Mouse (Mus musculus): Measurements from ENCODE around the gene Pde6g.

Gene Pde6g

DNA sequence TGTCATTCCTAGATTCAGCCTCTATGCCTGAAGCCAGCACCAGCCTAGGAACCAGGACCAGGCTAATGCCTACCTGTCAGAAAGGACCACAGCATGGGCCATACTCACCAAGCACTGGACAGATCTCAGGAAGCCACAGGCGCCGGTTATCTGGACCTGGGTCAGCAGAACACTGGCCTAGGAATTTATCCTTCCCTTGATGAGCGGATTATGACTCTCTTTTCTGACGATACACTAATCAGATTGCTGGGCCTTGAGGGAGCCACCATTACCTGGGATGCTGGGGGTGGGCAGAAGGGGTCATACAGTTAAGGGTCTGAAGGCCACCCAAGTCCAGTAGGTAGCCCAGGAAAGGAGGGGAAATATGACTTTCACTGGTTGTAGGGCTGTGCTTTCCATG lies at the start of gene Pde6g:
Gene Pde6g, minus strand, starts transcription at position 195 of the 400 bp plus-strand sequence.
- no peak for DNase-seq (ENCODE audit: low spot score)

DNA sequence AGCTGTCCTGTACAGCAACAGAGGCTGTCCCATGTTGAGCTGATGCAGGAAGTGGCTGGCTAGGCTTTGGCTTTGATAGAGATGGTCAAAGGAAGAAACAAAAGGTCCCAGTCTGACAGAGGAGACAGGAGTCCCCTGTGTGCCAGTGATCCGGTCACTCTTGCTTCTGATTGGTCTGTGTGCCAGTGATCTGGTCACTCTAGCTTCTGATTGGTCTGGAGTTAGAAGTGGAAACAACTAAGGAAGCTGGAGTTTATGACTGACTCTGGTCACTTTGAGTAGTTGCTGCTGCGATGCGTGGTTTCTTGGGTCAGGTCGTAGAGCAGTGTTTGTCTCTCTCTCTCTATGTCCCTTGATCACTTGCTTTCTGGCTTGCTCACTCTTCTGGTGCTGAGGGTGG lies 48.4 kb upstream of the Pde6g start:
- DNase-seq (ENCODE audit: low spot score) = no peak

DNA sequence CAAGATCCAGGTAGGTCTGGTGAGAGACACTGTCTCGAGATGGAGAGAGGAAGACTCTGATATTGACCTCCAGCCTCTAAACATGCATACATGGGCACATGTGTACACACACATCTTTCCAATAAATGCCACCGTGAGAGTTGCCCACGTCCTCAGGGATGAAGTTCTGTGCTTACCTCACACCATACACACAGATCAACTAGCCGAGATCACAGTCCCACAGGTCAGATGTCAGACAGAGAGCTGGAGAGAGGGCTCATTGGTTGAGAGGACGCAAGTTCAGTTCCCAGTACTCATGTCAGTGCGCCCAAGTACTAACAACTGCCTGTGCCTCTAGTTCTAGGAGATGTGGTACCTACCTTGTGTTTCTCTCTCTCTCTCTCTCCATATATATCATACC lies 47.7 kb upstream of the Pde6g start:
- no peak for DNase-seq (ENCODE audit: low spot score)

DNA sequence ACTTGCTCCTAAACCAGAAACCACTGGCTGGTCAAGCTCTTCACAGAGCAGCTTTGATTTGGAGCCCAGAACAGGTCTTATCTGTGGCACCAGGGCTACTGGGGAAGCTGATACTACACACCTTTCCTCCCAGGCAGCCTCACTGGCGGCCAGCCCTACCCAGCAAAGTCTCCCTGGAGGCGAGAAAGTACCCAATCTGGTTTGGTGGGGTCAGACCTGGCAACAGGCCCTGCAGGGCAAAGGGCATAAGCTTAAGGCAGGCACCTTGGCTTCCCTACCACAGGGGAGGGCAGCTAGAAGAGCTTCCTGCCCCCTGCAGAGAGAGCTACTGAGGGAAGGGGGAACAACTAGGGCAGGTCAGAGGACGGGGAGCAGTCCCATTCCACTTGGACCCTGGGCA lies 47.1 kb upstream of the Pde6g start:
- no peak for DNase-seq (ENCODE audit: low spot score)

DNA sequence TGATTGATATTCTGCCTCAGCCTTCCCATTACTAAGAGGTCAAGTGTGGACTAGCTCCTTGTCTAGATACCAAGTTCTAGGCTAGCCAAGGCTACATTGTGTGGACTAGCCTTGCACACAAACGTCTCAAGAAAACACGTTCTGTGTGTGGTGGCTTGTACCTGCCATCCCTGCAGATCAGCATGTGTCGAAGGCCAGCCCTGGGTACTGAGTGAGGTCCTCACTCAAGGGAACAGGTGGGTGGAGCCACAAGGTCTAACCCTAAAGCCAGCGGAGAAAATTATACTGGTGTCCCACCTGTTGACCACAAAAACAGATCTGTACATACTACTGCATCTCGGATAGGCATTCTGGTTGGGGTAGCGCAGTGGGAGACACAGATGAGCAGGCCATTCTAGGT lies 46.6 kb upstream of the Pde6g start:
- DNase-seq (ENCODE audit: low spot score) = no peak

DNA sequence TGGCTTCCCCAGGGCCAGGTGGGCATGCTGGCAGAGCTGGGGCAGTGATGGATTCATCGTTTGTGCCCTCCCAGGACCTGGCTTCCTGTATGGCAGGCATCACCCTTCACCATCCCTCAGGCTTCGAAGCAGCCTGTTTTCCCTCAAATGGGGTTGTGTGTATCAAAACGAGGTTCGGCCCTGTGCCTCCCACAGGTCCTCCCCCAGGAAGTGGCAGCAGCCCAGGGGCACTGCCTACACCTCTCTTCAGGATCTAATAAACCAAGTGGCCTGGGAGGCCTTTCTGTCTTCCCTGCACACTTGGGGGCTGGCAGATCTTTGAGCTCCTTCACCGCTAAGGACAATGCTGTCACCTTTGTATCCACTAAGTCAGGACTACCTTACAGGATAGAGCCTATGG lies 45.6 kb upstream of the Pde6g start:
- DNase-seq (ENCODE audit: low spot score) = no peak

DNA sequence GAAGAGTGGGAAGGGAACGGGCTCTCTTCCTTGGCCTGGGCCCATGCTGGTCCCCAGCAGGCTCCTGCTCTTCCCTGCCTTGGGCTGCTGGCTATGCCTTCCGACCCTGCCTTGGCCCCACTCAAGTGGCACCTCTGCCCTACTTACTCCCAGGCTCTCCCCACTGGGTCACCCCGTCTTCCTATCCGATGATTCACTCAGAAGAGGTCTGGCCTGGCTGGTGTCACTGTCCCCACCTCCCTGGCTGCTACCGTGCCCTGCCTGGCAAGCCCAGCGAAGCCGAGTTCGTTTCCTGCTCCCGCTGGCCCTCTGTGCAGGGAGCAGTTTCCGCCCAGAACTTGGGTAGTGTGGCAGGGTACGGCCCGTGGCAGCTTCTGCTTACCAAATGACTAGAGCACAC lies 44.9 kb upstream of the Pde6g start:
- no peak for DNase-seq (ENCODE audit: low spot score)

DNA sequence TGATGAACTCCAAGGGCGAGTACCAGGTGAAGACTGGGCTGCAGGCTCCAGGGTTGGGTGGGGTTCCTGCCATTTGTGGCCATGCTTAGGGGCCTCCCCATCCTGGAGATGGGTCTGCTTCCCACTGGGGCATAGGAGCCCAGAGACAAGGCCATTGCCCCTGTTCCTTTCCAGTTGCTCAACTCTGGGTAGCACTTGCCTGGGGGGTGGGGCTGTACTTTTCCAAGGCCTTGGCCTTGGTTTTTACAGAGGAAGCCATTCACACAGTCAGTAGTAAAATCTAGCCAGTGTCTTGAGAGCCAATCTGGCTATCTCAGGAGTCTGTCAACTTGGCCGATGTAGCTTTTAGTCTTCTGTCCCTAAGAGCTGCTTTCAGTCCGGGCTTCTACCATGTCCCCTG lies 44.1 kb upstream of the Pde6g start:
- no peak for DNase-seq (ENCODE audit: low spot score)

DNA sequence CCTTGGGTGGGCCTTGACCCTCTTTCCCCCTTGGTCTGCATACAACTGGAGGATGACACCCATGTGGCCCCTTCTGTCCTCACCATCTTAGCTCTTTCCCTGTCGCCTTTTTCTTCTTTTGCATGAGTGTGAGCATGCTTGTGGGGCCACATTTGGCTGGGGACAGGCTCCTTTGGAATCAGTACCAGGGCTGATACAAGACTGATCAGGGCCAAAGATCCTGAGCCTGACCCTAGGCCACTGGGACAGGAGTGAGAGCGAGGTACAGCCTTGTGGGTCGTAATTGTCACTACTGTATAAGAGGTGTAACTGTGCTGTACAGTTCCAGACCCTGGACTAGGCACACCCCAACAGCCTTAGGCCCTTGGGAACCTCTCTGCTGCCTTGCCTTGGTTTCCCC lies 40.6 kb upstream of the Pde6g start:
- no peak for DNase-seq (ENCODE audit: low spot score)

DNA sequence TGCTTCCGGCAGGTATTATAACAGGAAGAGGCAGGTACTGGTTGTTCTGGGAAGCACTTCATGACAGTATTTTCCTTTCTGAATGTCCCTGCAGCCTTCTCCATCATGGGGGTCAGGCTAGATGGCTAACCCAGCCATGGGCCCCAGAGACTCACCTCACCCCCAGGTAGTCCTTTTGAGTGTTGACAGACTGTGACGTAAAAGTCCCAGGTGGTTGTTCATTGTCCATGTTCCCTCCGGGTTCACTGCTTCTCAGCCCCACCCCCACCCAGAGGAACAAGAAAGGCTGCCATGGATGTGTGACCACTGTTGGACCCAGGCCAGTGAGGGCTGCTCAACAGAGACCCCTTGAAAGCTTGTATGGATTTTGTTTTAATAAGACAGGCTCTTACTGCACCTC lies 40.1 kb upstream of the Pde6g start:
- DNase-seq (ENCODE audit: low spot score) = no peak

DNA sequence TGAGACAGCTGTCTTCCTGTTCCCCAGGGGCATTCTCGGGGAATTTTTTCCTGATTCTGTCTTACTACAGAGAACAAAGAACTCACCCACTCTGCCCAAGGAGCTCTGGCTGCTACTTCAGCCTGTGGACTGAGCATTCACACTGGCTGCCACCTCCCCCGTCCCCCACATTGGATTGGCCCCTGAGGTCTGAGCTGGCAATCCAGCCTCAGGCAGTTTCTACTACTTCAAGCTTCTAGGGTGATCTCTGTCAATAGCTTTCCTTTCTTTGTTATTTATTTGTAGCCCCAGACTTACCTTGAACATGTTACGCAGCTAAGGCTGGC lies 39.5 kb upstream of the Pde6g start:
- no peak for DNase-seq (ENCODE audit: low spot score)

DNA sequence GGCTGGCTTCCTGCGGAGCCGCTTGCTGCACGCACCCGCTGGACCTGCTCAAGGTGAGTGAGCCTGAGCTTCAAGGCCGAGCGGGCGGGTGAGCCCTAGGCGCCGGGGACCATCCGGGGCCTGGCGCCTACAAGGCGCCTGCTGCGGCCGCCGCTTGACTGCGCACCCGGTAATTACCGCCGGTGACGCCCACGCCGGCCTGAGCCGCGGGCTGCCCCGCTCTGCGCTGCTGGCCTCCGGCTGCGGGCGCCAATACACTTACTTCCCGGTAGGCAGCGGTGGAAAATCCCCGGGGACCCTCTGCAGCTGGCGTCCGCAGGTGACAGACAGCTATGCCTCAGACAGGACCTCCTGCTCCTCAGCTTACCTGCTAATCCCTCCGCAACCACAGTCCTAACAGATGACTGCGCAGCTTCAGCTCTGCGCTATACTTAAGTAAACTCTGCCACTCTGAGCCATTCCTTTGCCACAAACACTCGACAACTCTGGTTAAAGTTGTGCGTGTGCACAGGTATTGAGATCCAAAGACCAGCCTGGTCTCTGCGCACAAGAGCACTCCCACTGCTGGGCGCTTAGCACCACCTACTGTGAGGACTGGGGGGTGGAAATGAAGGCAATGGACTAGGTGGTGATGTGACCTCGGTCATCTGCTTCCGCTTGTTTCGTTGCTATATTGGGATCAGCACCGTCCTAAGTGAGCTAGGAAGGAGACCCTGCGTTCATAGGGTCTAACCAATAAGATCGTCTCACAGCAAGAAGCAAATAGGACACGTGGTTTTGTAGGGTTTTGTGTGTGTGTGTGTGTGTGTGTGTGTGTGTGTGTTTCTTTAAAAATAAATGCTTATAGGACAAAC lies 39.0 kb upstream of the Pde6g start:
- DNase-seq (ENCODE audit: low spot score) = no peak

DNA sequence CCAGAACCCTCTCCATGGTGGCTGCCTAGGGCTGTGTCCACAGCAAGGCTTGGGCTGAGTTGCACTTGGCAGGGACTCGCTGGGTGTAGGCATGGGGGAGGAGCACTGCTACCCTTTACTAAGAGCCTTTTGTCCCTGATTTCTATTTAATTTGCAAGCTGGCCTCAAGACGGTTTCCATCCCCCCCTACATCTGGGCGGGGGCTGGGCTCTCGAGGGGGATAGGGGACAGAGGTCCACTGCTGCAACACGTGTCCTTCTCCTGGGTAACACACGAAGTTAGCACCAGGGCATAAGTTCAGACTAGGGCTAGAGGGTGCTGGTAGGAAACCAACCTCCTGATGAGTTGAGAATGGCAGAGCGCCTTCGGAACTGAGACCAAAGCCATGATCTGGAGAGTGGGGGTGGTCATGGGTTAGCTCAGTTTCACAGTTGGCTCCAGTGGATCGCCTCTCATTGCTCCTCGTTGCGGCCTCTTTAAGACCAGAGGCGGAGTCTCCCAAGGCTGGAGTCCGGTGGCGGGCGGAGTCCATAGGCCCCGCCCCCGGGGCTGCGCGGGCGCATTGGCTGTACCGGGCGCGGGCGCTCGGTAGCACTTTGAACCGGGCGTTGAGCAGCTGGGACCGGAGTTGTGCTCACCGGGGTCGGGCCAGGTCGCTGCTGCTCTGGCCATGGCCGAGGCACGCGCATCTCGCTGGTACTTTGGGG lies 38.2 kb upstream of the Pde6g start, which contains the start of gene Slc25a10:
Gene Slc25a10, plus strand, starts transcription at position 524 of the 707 bp plus-strand sequence.
- peak; percentile 82 for DNase-seq (ENCODE audit: low spot score)

DNA sequence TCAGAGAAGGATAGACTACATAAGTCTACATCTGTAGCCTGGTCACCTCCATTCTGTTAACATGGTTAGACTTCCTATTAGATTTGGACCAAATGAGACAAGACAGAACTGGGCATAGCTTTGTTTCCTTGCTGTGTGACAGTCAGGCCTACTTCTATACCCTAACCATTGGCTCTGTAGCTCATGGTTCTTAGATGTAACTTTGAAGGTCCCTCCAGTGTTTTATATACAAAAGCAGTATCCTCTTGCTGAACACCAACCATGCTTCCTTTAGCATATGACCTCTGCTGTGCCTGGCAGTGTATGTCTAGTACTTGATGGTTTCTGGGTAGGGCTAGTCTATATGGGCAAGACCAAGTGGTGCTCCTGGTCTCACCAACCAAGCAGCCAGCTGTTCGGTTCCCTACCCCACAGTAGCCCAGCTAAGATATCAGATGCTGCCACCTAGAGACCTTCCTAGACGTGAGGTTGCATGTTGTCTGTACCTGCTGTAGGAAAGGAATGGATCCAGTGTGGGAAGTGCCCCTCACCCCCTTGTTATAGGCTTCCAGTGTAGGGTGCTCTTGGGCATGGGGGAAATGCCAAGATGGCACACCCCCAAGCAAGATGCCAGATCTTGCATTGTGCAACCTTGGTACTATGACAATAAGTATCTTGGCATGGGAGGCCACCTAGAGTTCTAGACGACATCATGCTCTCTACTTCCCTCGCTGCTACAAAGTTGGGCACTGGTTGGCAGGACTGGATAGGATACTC lies 37.2 kb upstream of the Pde6g start:
- no peak for DNase-seq (ENCODE audit: low spot score)

DNA sequence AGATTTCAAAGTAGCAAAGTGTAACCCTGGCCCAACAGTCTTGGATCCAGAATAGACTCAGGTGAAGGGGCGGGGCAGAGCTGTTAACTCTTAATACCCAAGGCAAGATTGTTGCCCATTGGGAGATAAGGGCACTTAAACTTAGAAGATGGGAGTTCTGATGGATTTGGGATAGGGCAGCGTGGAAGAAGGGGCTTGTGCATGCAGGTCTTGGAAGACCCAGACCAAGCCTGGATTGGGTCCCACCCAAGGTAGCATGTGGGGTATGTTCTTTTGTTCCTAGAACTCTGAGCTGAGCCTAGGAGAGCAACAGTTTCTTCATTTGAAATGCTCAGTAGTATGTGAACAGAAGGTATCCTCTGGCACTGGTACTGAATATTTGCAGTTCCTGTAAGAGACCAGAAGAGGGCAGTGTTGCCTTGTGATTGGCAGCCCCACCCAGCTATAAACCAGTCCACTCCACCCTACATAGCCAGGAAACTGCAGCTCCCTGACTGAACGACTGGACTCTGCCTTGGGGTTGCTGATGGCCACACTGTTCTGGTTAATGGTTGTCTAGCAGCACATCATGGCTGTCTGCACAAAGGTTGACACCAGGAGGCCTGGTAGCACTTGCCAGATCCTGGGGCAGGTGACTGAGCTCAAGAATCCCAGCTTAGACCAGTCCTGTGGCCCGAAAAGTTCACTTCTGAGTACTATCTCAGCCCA lies 35.9 kb upstream of the Pde6g start:
- peak; percentile 67 for DNase-seq (ENCODE audit: low spot score)

DNA sequence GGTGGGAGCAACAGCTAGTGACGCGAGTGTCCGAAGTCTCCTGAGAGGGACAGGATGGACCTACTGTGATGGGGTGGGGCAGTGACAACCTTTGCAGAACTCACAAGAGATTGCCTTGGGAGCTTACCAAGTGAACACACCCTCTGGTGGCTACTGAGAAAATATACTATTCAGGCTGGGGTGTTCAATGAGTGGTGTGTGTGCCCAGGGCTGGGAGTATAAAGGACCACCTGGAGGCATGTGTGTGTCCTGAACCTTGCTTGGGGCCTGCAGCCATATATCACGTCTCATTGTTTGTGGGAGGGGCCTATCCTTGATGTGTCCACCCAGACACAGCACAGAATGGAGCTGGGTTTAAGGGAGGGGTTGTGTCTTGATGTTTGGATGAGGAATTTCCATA lies 35.2 kb upstream of the Pde6g start:
- DNase-seq (ENCODE audit: low spot score) = no peak

DNA sequence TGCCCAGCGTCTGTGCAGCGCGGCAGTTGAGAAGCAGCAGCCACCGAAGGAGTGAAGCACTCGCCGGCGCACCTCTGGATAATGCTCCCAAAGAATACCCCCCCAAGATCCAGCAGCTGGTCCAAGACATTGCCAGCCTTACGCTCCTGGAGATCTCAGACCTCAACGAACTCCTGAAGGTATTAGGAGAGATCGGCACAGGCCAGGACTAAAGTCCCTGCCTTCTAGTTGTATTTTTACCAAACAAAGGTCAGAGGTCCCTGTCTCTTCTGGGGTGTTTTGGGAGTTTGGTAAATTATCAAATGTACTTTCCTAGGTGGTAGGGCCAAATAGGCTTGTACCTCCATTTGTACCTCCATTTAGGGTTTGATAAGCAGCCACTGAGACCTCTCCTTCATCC lies 32.0 kb upstream of the Pde6g start:
- no peak for DNase-seq (ENCODE audit: low spot score)

DNA sequence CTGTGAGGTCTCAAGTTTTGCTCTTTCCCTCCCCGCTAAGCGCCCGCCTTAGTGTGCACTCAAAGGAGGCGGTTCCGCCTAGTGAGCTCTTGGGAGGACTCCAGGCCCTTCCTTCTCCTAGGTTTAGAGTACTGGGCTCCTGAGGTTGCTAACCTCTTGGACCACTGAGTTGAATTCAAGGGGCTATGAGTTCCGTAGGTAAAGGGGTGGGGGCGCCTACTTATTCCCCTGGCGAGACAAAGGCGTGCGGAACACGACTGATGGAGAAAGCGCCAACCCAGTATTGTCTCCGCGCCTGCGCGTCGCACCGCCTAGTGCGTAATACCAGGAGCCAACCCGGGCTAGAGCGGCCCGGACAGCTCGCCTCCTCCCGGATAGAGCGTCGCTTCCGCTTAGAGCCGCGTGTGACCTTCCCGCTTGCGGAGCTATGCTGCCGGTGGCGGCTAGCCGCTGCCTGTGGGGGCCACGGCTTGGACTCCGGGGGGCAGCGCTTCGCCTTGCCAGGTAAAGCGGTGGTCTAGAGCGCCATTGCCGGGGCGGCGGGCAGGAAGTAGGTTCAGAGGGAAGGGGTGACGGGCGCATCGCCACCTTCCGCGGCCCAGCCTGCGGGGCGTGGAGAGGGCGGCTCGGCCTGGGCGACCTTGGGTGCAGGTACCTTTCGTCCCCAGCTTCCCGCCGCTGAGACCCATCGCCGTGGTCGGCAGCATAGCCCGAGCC lies 31.1 kb upstream of the Pde6g start, which contains the start of gene Mrpl12:
Gene Mrpl12, plus strand, starts transcription at position 349 of the 717 bp plus-strand sequence.
- peak; percentile 73 for DNase-seq (ENCODE audit: low spot score)

DNA sequence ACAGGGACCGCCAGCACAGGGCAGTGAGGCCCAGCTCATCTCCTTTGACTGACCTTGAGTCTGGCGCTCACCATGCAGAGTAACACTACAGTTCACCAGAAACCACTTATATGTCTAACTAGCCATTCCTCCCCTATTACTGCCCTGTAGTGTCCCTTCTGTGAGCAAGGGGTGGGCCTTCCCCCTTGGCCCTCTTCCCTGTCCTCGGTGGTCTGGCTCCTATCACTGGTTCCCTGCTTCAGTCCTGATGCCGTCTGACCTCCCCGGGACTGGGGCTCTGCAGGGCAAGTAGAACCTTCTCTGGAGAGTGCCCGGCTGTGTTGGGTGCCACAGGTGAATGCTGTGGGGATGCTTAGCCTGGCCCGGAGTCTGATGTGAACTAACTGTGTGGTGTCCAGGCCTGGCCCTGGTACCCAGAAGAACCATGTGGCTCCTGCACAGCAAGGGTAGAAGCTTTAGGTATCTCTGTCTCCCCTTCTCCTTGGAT lies 30.2 kb upstream of the Pde6g start:
- no peak for DNase-seq (ENCODE audit: low spot score)

DNA sequence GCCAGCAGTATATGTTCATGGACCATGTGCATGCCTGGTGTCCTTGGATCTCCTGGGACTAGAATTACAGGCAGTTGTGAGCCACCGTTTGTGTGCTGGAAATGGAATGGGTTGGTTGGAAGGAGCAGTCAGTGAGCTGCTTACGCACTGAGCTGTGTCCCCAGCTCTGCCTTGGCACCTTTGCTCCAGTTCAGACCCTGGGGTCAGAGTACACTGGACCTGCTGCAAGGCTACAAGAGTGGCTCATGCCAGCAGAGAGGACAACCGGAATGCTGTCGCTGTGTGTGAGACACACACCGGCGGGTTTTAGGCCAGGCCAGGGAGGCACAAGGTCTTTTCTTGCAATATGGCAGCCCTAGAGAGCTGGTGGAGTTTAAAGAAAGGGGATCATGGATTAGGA lies 18.8 kb upstream of the Pde6g start:
- DNase-seq (ENCODE audit: low spot score) = no peak

DNA sequence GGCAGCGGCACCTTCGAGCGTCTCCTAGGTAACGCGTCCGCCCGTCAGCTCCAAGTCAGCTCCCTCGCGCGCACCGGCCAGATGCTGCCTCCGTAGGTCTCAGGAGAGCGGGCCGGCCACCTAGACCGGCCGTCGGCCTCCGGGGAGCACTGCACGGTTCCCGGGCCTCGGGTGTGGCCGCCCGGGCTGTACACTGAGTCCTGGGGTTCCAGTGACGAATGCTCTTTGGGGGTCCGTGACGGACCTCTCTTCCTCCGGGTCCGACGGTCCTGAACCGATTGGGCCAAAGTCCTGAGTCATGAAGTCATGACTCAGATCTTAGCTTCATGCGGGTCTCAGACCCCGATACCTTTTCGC lies 14.4 kb upstream of the Pde6g start:
- no peak for DNase-seq (ENCODE audit: low spot score)

Measured in left cerebral cortex, adult 11 months (tissue).